Mouse (Mus musculus): ENCODE results near the gene Izumo1r.

GRCm38 (mm10) chr9:14931943-14932342 is 28.2 kb upstream of the Izumo1r start:
- TF ChIP-seq POLR2A (IDR thresholded peaks at IDR 0.05; ENCODE audit: low read depth, low read length) = no peak
- no peak for TF ChIP-seq CTCF (IDR thresholded peaks at IDR 0.05; ENCODE audit: extremely low read depth, insufficient read depth, insufficient read length, insufficient replicate concordance)

All from spleen, adult 2 months (tissue).